Mouse (Mus musculus) hindbrain, embryonic 13.5 days (tissue): ENCODE measurements around the gene Exo5. TPM values are rescaled to one million over a fixed set of nuclear protein-coding genes. Genes with fewer than 3 reads are reported as not detected.

ENCODE experiments used
- ATAC-seq: fragments of 200-750 bp; cut with Nextera tagmentation; 2 replicates; pipeline ENCODE4 v1.8.0; 2017; ENCODE audit warnings: moderate TSS enrichment; ENCODE audit not compliant: low FRiP score
- H3K27ac ChIP-seq: fragments of 300-500 bp; sonication (generic); 2 replicates; pipeline ENCODE4 v1.5.1; 2015; ENCODE audit warnings: inconsistent platforms, mild to moderate bottlenecking, moderate library complexity
- H3K27me3 ChIP-seq: fragments of 300-500 bp; sonication (generic); 2 replicates; pipeline ENCODE4 v1.6.1; 2015; ENCODE audit warnings: mild to moderate bottlenecking, inconsistent platforms
- H3K36me3 ChIP-seq: fragments of 300-500 bp; sonication (generic); 2 replicates; pipeline ENCODE4 v1.6.1; 2015; ENCODE audit warnings: mild to moderate bottlenecking, inconsistent platforms
- H3K4me1 ChIP-seq: fragments of 300-500 bp; sonication (generic); replicated peaks from 2 replicates; pipeline ENCODE4 v1.6.1; 2015; ENCODE audit warnings: inconsistent platforms
- H3K4me2 ChIP-seq: fragments of 300-500 bp; sonication (generic); 2 replicates; pipeline ENCODE4 v1.6.1; 2015; ENCODE audit warnings: inconsistent platforms, mild to moderate bottlenecking, moderate library complexity
- H3K4me3 ChIP-seq: fragments of 300-500 bp; sonication (generic); 2 replicates; pipeline ENCODE4 v1.5.1; 2015; ENCODE audit warnings: mild to moderate bottlenecking, inconsistent platforms
- H3K9ac ChIP-seq: fragments of 300-500 bp; sonication (generic); 2 replicates; pipeline ENCODE4 v1.6.1; 2015; ENCODE audit warnings: mild to moderate bottlenecking, inconsistent platforms
- H3K9me3 ChIP-seq: fragments of 300-500 bp; sonication (generic); 2 replicates; pipeline ENCODE4 v1.6.1; 2016; ENCODE audit warnings: inconsistent platforms
- WGBS: fragments of 180-500 bp; shearing (Covaris S2); methylation state at CpG from one replicate; pipeline ENCODE4 v1.1.7; 2015; 5-methylcytosine and 5-hydroxymethylcytosine counted together
- polyA plus RNA-seq: library from polyadenylated mRNA; unstranded; fragments of >200 nt; fragmentation: Nextera tagmentation; extraction: Ambion mirVana; gene quantifications from 2 replicates; pipeline ENCODE4 v1.2.1, GENCODE M21; 2015

The Exo5 gene
- 38.3 and 42.6 TPM in 2 replicates for polyA plus RNA-seq

DNA sequence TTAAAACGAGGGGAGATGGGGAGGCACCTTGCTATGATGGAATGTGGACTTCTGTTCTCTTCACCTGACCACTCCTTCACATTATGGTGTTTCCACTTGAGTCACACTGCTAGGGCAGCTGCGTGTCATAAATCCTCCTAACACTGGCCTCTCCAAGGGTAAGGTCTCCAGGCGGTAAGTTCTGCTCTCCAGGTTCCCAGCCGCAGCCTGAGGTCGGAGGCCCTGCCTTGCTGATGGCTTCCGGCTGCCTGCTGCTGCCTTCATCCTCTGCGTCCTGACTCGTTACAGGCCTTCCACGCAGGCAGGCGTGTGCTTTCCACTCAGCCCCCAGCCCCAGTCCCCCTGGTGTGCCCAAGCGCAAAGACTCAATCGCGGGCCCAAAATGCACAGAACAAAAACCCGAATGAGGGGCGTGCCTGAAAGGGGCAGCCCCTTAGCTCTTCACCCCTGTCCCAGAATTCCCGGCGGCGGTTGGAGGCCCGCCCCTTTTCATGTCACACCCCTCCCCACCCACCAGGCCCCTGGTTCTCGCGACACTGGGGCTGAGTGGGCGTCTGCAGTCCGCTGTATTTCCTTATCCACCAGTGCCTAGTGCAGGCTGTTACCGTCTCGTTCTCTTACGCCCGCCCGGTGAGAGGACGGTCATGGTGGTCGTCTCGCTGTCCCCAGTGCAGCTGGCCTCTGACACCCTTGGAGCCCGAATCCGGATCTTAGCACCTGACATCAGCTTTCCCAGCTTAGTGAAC is at the start of gene Exo5:
Gene Exo5, minus strand, starts transcription at position 464 of the 746 bp plus-strand sequence.
- peak; percentile 99 for ATAC-seq
- under 1% methylated on average over 33 of the region's 33 CpGs for WGBS
- H3K27ac ChIP-seq = peak within 1 kb of the TSS; percentile 92
- peaks cover 31% of the 10 kb centered on the region for H3K36me3 ChIP-seq
- H3K4me3 ChIP-seq = peak within 1 kb of the TSS; percentile 65
- 0 out of 2 replicates have a peak, but pooled peaks cover 18% of the 10 kb centered on the region for H3K9me3 ChIP-seq
- peak within 1 kb of the TSS; percentile 84 for H3K9ac ChIP-seq
- H3K27me3 ChIP-seq = no peaks in the 10 kb centered on the region
- peaks cover 17% of the 10 kb centered on the region for H3K4me1 ChIP-seq
- peak within 1 kb of the TSS; percentile 69 for H3K4me2 ChIP-seq

DNA sequence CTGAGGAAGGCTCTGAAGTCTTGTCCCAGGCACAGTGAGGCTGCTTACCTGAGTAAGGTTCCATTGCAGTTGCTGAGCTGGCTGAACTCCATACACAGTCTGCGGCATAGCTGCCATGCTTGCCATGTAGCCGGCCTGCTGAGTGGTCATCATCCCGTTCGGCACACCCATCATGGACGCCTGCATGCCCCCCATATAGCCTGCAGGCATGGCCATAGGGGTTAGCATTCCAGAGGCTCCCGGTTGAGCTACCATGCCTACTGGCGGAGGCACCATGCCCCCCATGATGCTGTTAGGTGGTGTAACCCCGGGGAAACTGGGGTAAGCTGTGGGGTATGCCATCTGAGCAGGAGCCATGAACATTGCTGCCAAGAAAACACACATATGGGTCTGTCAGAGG is 47.0 kb upstream of the Exo5 start:
- Histone ChIP-seq H3K27me3 (no peaks in the 10 kb centered on the region), H3K4me1 (no peaks in the 10 kb centered on the region), H3K9me3 (no peaks in the 10 kb centered on the region), H3K27ac (no peak overlapping the region), H3K4me2 (no peak overlapping the region), H3K36me3 (peaks cover 74% of the 10 kb centered on the region), H3K9ac (no peak overlapping the region), H3K4me3 (no peak overlapping the region)
- no peak for ATAC-seq
- WGBS = 93% methylated on average over 8 of the region's 8 CpGs

DNA sequence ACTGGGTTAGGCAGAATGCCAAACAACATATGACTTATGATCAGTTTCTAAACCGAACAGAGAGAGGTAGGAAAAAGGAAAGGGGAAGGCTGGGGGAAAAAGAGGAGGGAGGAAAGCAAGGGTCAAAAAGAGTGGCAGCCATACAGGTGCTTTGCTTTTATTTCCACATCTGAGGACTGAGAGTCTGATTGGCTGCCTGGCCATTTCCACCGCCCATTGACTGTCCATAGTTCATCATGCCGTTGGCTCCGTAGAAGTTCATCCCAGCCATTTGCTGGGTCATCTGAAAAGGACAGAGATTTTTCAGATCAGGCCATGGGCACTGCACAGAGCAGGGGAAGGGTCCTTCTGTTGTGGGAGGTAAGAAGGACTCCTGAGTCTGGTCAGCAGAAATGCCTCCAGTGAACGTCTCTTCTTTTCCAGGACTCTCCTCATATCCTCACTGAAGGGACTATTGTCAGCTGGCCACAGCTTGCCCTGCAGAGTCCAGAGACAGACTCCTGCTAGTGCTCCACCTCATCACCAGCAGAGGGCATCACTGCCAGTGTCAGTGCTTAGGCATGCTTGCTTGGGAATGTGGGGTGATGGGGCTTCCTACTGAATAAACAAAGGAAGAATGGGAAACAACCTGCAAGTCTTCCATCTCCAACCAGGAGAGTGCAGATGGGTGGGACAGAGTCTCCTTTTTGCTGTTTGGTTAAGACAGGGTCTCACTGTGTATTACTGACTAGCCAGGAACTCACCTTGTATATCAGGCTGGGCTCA is 44.7 kb upstream of the Exo5 start:
- H3K36me3 ChIP-seq = peaks cover 63% of the 10 kb centered on the region
- H3K27ac ChIP-seq = no peak overlapping the region
- no peaks in the 10 kb centered on the region for H3K27me3 ChIP-seq
- H3K9me3 ChIP-seq = no peaks in the 10 kb centered on the region
- H3K9ac ChIP-seq = no peak overlapping the region
- ATAC-seq = no peak; the same call in 1 of the 2 replicates
- WGBS = 90% methylated on average over 5 of the region's 5 CpGs
- H3K4me1 ChIP-seq = no peaks in the 10 kb centered on the region
- no peak overlapping the region for H3K4me3 ChIP-seq
- H3K4me2 ChIP-seq = no peak overlapping the region

DNA sequence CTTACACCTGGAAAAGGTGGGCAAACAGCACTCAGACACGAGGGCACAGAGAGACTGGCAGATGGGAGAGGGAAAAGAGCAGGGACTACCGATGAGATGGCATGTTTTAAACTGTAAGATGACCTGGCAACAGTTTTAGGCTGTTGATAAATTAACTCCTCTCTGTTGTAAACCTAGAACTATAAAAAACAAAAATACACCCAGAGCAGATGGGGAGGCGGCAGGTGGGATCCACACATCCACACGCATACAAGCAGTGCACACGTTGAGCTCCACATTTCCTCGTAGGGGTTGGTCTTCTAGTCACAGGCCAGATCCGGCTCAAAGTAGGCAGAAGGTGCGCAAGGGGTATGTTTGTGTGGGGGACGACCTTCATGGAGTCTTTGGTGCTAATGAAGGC is 43.7 kb upstream of the Exo5 start:
- H3K36me3 ChIP-seq = peaks cover 56% of the 10 kb centered on the region
- no peak overlapping the region for H3K4me2 ChIP-seq
- WGBS = 93% methylated on average over 9 of the region's 9 CpGs

DNA sequence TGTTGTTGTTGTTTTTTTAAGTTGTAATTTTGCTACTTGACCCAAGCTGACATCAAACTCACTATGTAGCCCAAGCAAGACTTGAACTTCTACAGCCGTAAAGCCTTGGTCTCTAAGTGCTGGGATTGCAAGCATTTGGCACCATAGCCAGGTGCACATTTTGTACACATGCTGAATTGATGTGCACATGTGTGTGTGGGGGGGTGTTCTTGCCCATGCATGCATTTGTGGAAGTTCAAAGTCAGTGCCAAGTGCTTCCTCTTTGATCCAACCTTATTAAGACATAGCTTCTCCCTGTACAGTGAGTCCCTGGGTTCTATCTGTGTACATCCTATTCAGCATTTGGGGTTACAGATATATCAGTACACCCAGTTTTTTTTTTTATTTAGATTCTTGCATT is 30.8 kb upstream of the Exo5 start:
- H3K4me1 ChIP-seq = peaks cover 16% of the 10 kb centered on the region
- WGBS = 97% methylated on average over 1 of the region's 1 CpGs
- no peak overlapping the region for H3K9ac ChIP-seq
- no peaks in the 10 kb centered on the region for H3K36me3 ChIP-seq
- no peak overlapping the region for H3K4me3 ChIP-seq
- ATAC-seq = no peak
- no peaks in the 10 kb centered on the region for H3K27me3 ChIP-seq
- no peak overlapping the region for H3K27ac ChIP-seq
- no peak overlapping the region for H3K4me2 ChIP-seq
- no peaks in the 10 kb centered on the region for H3K9me3 ChIP-seq

More for the DNA sequence above, 43.7 kb upstream of the Exo5 start:
- no peak for ATAC-seq
- H3K9me3 ChIP-seq = no peaks in the 10 kb centered on the region
- no peak overlapping the region for H3K9ac ChIP-seq
- H3K4me1 ChIP-seq = no peaks in the 10 kb centered on the region
- no peaks in the 10 kb centered on the region for H3K27me3 ChIP-seq
- no peak overlapping the region for H3K27ac ChIP-seq
- no peak overlapping the region for H3K4me3 ChIP-seq

DNA sequence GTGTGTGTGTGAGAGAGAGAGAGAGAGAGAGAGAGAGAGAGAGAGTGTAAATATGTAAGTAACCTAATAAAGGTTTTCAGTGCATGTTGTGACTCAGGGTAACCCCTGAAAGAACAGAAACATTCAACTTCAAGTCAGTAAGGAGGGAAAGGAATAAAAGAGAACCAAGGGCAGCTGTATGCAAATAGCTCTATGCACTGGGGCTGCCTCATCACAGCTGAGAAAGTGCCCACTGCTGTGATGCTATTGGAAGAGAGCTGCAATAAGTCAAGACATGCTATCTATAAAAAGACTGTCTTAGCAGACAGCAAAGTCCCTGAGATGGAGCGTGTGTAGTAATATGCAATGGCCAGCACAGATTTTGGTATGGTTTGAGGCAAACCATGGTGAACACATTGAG is 28.9 kb upstream of the Exo5 start:
- H3K9ac ChIP-seq = no peak overlapping the region

DNA sequence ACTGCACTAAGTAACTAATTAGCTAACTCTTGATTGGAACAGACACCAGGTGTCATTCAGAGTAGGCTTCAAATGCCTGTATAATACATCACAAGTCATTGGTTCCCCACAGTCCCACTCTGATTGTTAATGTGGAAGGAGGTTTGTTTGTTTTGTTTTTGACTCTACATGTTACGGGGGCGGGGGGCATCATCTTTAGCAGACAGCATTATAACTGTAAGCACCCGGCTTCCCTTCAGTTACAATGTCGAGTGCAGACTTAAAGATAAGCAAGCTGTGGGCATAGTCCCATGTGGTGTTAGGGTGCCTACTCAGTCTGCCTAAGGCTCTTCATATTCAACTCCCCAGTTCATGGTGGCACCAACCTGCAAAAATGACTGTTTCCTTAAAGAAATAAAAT is 28.2 kb upstream of the Exo5 start:
- H3K4me1 ChIP-seq = peaks cover 16% of the 10 kb centered on the region
- 83% methylated on average over 4 of the region's 4 CpGs for WGBS
- H3K27me3 ChIP-seq = no peaks in the 10 kb centered on the region
- ATAC-seq = no peak
- H3K9ac ChIP-seq = no peak overlapping the region
- no peak overlapping the region for H3K27ac ChIP-seq
- H3K9me3 ChIP-seq = no peaks in the 10 kb centered on the region
- H3K4me3 ChIP-seq = no peak overlapping the region
- no peak overlapping the region for H3K4me2 ChIP-seq
- H3K36me3 ChIP-seq = no peaks in the 10 kb centered on the region

More for the DNA sequence above, 28.9 kb upstream of the Exo5 start:
- H3K4me3 ChIP-seq = no peak overlapping the region
- H3K36me3 ChIP-seq = no peaks in the 10 kb centered on the region
- H3K9me3 ChIP-seq = no peaks in the 10 kb centered on the region
- peaks cover 16% of the 10 kb centered on the region for H3K4me1 ChIP-seq
- no peak for ATAC-seq
- H3K4me2 ChIP-seq = no peak overlapping the region
- no peaks in the 10 kb centered on the region for H3K27me3 ChIP-seq
- H3K27ac ChIP-seq = no peak overlapping the region
- 45% methylated on average over 1 of the region's 1 CpGs for WGBS

DNA sequence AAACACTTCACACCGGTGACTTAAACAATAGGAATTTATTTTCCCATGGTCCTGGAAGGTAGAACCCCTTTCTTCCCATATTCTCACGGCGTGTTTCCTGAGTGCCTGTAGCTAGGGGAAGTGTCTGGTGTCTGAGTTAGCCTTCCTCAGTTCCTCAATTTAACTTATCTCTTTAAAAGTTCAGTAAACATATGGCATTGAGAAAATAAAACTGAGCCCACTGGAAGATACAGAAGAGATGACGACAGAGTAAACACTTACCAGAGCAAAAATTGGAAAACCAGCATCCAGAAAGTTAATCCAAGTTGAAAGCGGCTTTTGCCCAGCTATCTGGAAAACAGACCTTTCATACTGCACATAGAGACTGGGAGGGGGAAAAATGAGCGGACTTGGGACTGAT is 27.3 kb upstream of the Exo5 start:
- H3K4me3 ChIP-seq = peak overlapping the region; percentile 79
- H3K36me3 ChIP-seq = peaks cover 4% of the 10 kb centered on the region
- no peaks in the 10 kb centered on the region for H3K27me3 ChIP-seq
- peaks cover 16% of the 10 kb centered on the region for H3K4me1 ChIP-seq
- no peak for ATAC-seq
- H3K9me3 ChIP-seq = no peaks in the 10 kb centered on the region
- peak overlapping the region; percentile 67 for H3K4me2 ChIP-seq
- peak overlapping the region; percentile 85 for H3K9ac ChIP-seq
- 58% methylated on average over 6 of the region's 6 CpGs for WGBS
- H3K27ac ChIP-seq = peak overlapping the region; percentile 87

DNA sequence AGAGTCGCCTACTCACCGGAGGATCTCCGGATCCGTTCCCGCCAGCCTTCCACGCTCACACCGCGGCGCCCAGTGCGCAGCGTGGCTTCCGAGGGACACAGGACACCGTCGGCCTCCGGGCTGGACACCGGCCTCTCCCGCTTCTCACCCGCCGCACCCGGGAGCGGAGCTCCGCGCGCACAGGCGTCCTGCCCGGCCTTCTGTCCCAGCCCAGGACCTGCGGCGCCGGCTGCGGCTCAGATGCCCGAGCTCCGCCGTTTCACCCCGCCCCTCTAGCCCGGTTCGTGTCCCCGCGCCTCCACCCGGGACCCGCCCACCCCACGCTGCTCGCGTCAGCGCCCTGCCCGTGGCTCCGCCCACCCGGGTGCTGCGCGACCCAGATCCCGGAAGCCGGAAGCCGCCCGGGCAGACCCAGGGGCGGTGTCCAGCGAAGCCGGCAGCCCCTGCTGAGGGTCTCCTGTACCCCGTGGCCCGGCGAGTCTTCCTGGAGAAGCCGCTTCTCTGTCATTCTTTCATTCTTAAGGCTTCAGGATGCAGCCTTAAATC is 26.7 kb upstream of the Exo5 start, which contains the start of gene Zfp69:
Gene Zfp69, minus strand, starts transcription at position 272 of the 546 bp plus-strand sequence.
- under 1% methylated on average over 42 of the region's 60 CpGs for WGBS
- peak; percentile 97 for ATAC-seq
- Histone ChIP-seq H3K36me3 (peaks cover 10% of the 10 kb centered on the region), H3K9me3 (no peaks in the 10 kb centered on the region), H3K4me2 (peak within 1 kb of the TSS; percentile 67), H3K4me1 (peaks cover 16% of the 10 kb centered on the region), H3K9ac (peak within 1 kb of the TSS; percentile 85), H3K27me3 (no peaks in the 10 kb centered on the region), H3K4me3 (peak within 1 kb of the TSS; percentile 79), H3K27ac (peak within 1 kb of the TSS; percentile 87)

DNA sequence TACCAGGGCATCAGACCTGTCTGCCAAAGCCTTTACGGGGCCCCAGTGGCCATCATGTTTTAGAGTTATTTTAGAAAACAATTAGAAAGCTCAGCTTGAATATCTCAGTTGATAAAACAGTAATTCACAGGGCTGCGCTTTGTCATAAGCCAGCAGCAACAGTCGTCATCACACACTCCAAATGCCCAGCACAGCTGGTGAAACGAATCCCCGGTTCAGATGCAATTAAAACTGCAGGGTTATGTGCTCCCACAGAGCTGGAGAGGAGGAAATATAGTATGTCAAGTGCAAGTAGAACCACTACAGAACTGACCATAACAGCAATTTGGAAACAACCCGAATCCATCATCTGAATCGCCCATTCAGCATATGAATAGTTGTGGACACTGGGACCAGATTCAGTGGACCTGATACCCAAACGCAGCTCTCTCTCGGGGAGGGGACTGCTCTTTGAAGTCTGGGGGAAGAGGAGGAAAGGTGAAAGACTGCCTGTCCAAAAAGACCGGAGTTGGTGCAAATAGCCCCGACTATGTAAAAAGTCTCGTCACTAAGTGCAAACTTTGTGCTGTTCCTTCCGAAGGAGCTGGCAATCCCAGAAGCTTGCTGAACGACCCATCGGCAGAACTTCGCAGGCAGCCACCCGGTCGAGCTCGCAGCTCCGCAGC is 26.1 kb upstream of the Exo5 start:
- Histone ChIP-seq H3K4me2 (peak overlapping the region; percentile 67), H3K36me3 (peaks cover 14% of the 10 kb centered on the region), H3K27ac (peak overlapping the region; percentile 87), H3K9ac (peak overlapping the region; percentile 85), H3K4me1 (peaks cover 16% of the 10 kb centered on the region), H3K4me3 (peak overlapping the region; percentile 79), H3K9me3 (no peaks in the 10 kb centered on the region), H3K27me3 (no peaks in the 10 kb centered on the region)
- peak; percentile 21 for ATAC-seq
- 8% methylated on average over 20 of the region's 20 CpGs for WGBS

DNA sequence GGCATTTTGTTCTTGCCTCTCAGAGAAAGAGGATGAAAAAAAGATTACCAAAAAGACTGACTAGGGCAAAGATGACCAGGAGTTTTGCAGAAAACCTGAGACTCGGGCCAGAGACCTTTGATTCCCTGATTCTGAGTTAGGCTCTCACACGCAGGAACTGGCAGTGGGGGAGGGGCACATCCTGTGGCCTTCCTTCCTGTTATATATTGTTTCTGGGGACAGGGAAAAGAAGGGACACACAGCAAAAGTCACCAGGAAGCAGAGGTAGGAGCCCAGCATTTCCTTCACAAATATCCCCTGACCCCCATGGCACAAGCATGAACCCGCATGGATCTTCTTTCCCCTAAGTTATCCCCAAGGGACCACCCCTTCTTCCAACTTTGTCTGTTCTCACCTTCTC is 24.1 kb upstream of the Exo5 start:
- Histone ChIP-seq H3K4me1 (peaks cover 16% of the 10 kb centered on the region), H3K36me3 (peaks cover 19% of the 10 kb centered on the region), H3K4me3 (no peak overlapping the region), H3K27ac (no peak overlapping the region), H3K27me3 (no peaks in the 10 kb centered on the region), H3K9ac (no peak overlapping the region), H3K4me2 (no peak overlapping the region), H3K9me3 (no peaks in the 10 kb centered on the region)
- WGBS = 81% methylated on average over 3 of the region's 3 CpGs
- ATAC-seq = no peak

DNA sequence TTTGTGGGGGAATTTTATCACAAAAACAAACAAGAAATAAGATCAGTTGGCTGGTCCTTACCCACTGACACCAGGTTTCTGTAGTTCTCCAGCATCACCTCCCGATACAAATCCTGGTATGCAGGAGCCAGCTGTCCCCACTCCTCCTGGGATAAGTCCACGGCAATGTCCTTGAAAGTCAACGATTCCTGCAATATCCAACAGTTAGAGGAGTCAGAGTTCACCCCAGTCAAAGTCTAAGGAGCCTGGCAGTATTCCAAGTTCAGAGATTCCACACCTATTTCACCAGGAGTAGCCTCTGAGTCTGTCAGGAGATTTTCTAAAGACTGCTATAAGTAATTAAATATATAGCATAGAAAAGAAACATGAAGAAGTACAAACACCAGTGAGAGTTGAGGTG is 10.2 kb upstream of the Exo5 start:
- 93% methylated on average over 3 of the region's 3 CpGs for WGBS
- H3K9ac ChIP-seq = no peak overlapping the region
- H3K4me3 ChIP-seq = no peak overlapping the region
- no peak overlapping the region for H3K27ac ChIP-seq
- no peaks in the 10 kb centered on the region for H3K27me3 ChIP-seq
- H3K9me3 ChIP-seq = peaks cover 10% of the 10 kb centered on the region; the same call in 1 of the 2 replicates
- H3K4me1 ChIP-seq = no peaks in the 10 kb centered on the region
- H3K4me2 ChIP-seq = no peak overlapping the region
- ATAC-seq = no peak
- peaks cover 16% of the 10 kb centered on the region for H3K36me3 ChIP-seq
